Mouse (Mus musculus) ES-Bruce4 (cell line): ENCODE results near the gene E2f1. TPM values are rescaled to one million over a fixed set of nuclear protein-coding genes. Genes with fewer than 3 reads are reported as not detected.

ENCODE experiments used
- H3K27ac ChIP-seq: 2 replicates; pipeline ENCODE4 v1.5.1; 2012; ENCODE audit warnings: low read length, inconsistent platforms; ENCODE audit not compliant: insufficient read depth
- H3K27me3 ChIP-seq: 2 replicates; pipeline ENCODE4 v1.6.1; 2012; ENCODE audit warnings: mild to moderate bottlenecking, low read length, inconsistent platforms; ENCODE audit not compliant: control insufficient read depth, poor library complexity, insufficient read depth, severe bottlenecking
- H3K36me3 ChIP-seq: 2 replicates; pipeline ENCODE4 v1.6.1; 2012; ENCODE audit warnings: inconsistent platforms, mild to moderate bottlenecking, low read length, moderate library complexity; ENCODE audit not compliant: control insufficient read depth, poor library complexity, insufficient read depth, severe bottlenecking
- H3K4me1 ChIP-seq: one replicate; pipeline ENCODE4 v1.8.1; 2011; ENCODE audit warnings: low read length; ENCODE audit not compliant: control insufficient read depth, insufficient read depth
- H3K4me3 ChIP-seq: 2 replicates; pipeline ENCODE4 v1.5.1; 2011; ENCODE audit warnings: low read depth, mild to moderate bottlenecking, low read length
- H3K9ac ChIP-seq: 2 replicates; pipeline ENCODE4 v1.6.1; 2012; ENCODE audit warnings: low read depth, mild to moderate bottlenecking, inconsistent platforms; ENCODE audit not compliant: poor library complexity, severe bottlenecking
- H3K9me3 ChIP-seq: replicated peaks from 2 replicates; pipeline ENCODE4 v1.6.1; 2012; ENCODE audit warnings: mild to moderate bottlenecking, low read length, inconsistent platforms; ENCODE audit not compliant: control insufficient read depth, poor library complexity, insufficient read depth, severe bottlenecking
- CTCF ChIP-seq: IDR thresholded peaks from one replicate; pipeline ENCODE4 v1.8.1; 2011; ENCODE audit warnings: low read depth, low read length
- EP300 ChIP-seq: IDR thresholded peaks from 2 replicates; pipeline ENCODE4 v1.6.1; 2011; ENCODE audit warnings: low read depth, low read length; ENCODE audit not compliant: insufficient read depth
- POLR2A ChIP-seq: IDR thresholded peaks from one replicate; pipeline ENCODE4 v1.8.1; 2011; ENCODE audit warnings: low read length; ENCODE audit not compliant: insufficient read depth
- polyA plus RNA-seq: library from polyadenylated mRNA; stranded (reverse); fragments of >200 nt; gene quantifications from 2 replicates; pipeline ENCODE4 v1.2.4, GENCODE M21; 2011; ENCODE audit warnings: low read depth; ENCODE audit not compliant: missing spikeins, insufficient read depth, insufficient read length

The E2f1 gene
- polyA plus RNA-seq, 1 experiment: 28.0 TPM

DNA sequence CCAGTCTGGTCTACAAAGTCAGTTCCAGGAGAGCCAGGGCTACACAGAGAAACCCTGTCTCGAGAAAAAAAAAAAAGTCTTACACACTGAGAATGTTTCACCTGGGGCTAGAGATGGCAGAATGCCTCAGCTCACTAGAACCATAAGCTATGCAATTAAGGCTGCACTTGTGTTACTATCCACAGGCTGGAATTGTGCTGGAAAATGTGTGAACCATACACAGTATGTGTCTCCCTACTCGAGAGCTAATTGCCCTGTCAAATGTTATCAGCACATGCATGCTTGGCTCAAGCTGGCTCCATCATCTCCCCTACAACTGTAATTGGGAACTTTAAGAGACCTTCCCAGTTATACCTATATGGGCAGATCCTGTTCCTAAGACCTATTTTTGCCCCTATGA is 18.8 kb downstream of the E2f1 start:
- Histone ChIP-seq H3K9me3 (no peaks in the 10 kb centered on the region), H3K4me3 (no peak overlapping the region), H3K27ac (no peak overlapping the region), H3K36me3 (no peaks in the 10 kb centered on the region), H3K9ac (no peak overlapping the region), H3K27me3 (peaks cover 2% of the 10 kb centered on the region; the same call in 1 of the 2 replicates), H3K4me1 (peaks cover 2% of the 10 kb centered on the region)
- no peak for TF ChIP-seq CTCF
- TF ChIP-seq EP300: no peak
- no peak for TF ChIP-seq POLR2A

DNA sequence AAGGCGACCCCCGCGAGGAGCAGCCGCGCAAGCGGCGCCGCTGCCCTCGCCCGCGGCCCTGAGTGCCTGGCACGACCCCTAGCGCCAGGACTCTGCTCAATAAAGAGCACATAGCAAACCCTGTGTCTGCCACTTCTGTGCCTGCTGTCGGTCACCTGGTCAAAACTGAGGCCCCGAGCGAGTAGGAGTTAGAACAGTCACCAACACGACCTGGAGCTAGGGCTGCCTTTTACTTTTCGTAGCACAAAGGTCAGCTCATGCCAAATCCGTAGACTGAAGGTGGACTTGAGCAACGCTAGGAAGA is 19.9 kb downstream of the E2f1 start:
- no peak overlapping the region for H3K27ac ChIP-seq
- no peak overlapping the region for H3K4me3 ChIP-seq
- no peaks in the 10 kb centered on the region for H3K9me3 ChIP-seq
- H3K9ac ChIP-seq: 0 out of 2 replicates have a peak overlapping the region, but pooled peaks have one; percentile 36
- TF ChIP-seq CTCF: peak; percentile 4
- TF ChIP-seq EP300: no peak
- peaks cover 2% of the 10 kb centered on the region; the same call in 1 of the 2 replicates for H3K27me3 ChIP-seq
- H3K4me1 ChIP-seq: peaks cover 2% of the 10 kb centered on the region
- no peaks in the 10 kb centered on the region for H3K36me3 ChIP-seq

DNA sequence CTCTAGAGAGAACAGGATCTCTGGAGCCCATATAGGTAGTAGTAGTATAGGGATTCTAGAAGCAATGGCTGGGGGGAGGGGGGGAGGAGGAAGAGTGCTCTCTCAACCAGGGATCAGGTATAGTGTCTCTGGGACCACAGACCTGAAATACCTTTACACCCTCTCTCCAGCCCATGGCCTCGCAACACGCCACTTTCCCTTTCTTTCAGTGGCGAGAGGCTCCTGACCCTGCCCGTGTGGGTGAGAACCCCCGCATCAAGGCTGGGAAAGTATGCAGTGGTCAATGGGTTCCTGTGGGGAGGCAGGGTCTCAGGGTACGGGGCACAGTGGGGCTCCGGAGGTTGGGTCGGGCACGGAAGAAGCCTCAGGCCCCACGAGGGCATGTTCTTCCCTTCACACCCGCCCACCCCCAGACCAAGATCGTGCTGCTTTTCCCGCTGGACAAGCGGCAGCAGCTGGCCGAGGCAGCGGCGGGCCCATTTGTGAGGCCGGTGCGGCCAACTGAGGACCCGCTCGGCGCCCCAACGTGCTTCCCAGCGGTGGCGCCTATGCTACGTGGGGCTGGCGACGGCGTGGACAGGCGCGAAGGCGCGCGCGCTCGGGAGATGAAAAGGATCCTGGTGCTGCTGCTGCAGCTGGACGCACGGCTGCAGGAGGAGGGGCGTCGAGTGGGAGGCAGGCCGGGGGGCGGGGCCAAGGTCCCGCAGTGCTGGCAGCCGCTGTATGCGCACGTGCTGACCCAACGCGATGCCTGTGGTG is 20.4 kb downstream of the E2f1 start:
- no peak overlapping the region for H3K27ac ChIP-seq
- H3K9me3 ChIP-seq: no peaks in the 10 kb centered on the region
- H3K4me1 ChIP-seq: peaks cover 2% of the 10 kb centered on the region
- H3K9ac ChIP-seq: peak overlapping the region; percentile 36; the same call in 1 of the 2 replicates
- TF ChIP-seq CTCF (no peak), POLR2A (no peak), EP300 (no peak)
- peak overlapping the region; percentile 27 for H3K4me3 ChIP-seq
- H3K36me3 ChIP-seq: no peaks in the 10 kb centered on the region
- peaks cover 2% of the 10 kb centered on the region; the same call in 1 of the 2 replicates for H3K27me3 ChIP-seq

DNA sequence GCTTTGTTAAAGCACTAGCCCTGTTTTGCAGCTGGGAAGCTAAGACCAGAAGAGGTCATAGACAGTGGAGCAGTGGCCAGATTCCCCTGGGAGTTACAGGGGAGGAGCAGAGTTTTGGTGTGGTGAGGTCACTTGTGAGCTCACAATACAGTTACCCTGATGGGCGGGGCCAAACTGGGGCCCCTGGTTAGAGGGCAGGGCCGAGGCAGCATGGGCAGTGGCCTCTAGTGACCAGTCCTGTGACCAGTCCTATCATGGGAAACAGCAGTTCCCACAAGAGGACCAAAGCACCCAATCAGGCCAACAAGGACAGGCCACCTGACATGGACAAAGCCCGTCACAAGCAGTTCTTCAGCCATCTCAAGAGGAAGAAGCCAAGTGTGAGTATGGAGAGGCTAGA is 21.0 kb downstream of the E2f1 start:
- Histone ChIP-seq H3K36me3 (no peaks in the 10 kb centered on the region), H3K9ac (no peak overlapping the region), H3K9me3 (no peaks in the 10 kb centered on the region), H3K27ac (no peak overlapping the region), H3K4me3 (no peak overlapping the region), H3K4me1 (peaks cover 3% of the 10 kb centered on the region), H3K27me3 (peaks cover 2% of the 10 kb centered on the region; the same call in 1 of the 2 replicates)
- no peak for TF ChIP-seq EP300
- no peak for TF ChIP-seq POLR2A
- TF ChIP-seq CTCF: no peak

- no peak within 1 kb of the TSS for H3K9ac ChIP-seq
- no peak within 1 kb of the TSS for H3K4me3 ChIP-seq
- TF ChIP-seq CTCF: no peak
- TF ChIP-seq EP300: no peak
- TF ChIP-seq POLR2A: no peak
- peaks cover 3% of the 10 kb centered on the region for H3K4me1 ChIP-seq
- H3K27ac ChIP-seq: no peak within 1 kb of the TSS
- no peaks in the 10 kb centered on the region for H3K36me3 ChIP-seq
- no peaks in the 10 kb centered on the region for H3K9me3 ChIP-seq
- H3K27me3 ChIP-seq: peaks cover 2% of the 10 kb centered on the region; the same call in 1 of the 2 replicates
Observed at GRCm38 (mm10) chr2:154546711-154547110, 23.0 kb downstream of the E2f1 start, which contains the start of gene 1700003F12Rik. 1700003F12Rik (plus strand) TSS chr2:154547085.

DNA sequence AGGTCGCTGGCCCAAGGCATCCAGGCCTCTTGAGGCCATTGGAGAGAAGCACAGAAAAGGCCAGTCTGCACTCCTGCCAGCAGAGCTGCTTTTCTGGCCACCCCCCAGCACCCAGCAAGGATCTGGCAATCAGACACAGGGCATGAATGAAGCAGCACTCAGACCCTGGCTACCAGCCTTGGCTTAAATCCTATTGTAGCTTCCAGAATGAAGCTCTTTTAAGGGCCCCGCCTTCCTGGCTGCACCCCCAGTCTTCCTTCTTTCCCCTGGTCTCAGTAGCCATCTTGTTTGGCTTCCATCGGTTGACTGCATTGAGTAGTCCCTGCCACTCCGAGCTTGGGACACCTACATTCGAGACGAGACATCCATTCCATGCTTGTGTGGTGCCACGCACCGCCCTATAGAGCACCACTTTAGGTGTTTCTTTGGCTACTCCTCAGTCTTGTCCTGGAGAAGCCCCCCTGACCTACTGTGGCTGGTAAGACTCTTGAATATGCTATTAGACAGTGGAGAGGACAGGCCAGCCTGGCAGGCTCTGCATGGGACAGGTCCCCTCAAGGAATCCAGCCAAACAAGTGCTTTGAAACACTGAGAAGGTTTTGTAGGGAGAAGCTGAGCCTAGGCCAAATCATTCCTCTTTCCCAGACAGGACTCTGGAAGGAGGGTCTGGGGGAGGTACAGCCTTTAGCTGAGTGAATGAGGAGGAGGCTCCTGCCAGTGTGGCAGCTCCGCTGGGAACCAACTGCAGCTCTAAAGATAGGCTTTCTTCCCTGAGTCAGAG is 25.9 kb downstream of the E2f1 start:
- Histone ChIP-seq H3K9ac (no peak overlapping the region), H3K4me3 (no peak overlapping the region), H3K4me1 (peaks cover 2% of the 10 kb centered on the region), H3K36me3 (no peaks in the 10 kb centered on the region), H3K27ac (no peak overlapping the region), H3K27me3 (no peaks in the 10 kb centered on the region), H3K9me3 (no peaks in the 10 kb centered on the region)
- TF ChIP-seq CTCF: no peak
- no peak for TF ChIP-seq EP300
- no peak for TF ChIP-seq POLR2A
